Mouse (Mus musculus) limb, embryonic 13.5 days (tissue): ENCODE data around the gene Cyb5d1. TPM values are rescaled to one million over a fixed set of nuclear protein-coding genes. Genes with fewer than 3 reads are reported as not detected.
A peak's percentile ranks its signal among the peaks of the same experiment; 100 is the strongest.

Source experiments
- ATAC-seq: fragments of 200-750 bp; cut with Nextera tagmentation; 2 replicates; pipeline ENCODE4 v1.8.0; 2017; ENCODE audit warnings: low read depth, moderate number of reproducible peaks, moderate TSS enrichment; ENCODE audit not compliant: low FRiP score
- H3K27ac ChIP-seq: fragments of 300-500 bp; sonication (generic); 2 replicates; pipeline ENCODE4 v1.5.1; 2015; ENCODE audit warnings: inconsistent platforms, mild to moderate bottlenecking, moderate library complexity
- H3K27me3 ChIP-seq: fragments of 300-500 bp; sonication (generic); 2 replicates; pipeline ENCODE4 v1.6.1; 2015; ENCODE audit warnings: mild to moderate bottlenecking, inconsistent platforms
- H3K36me3 ChIP-seq: fragments of 300-500 bp; sonication (generic); 2 replicates; pipeline ENCODE4 v1.6.1; 2015; ENCODE audit warnings: inconsistent platforms, mild to moderate bottlenecking, moderate library complexity
- H3K4me1 ChIP-seq: fragments of 300-500 bp; sonication (generic); 2 replicates; pipeline ENCODE4 v1.6.1; 2015; ENCODE audit warnings: inconsistent platforms
- H3K4me2 ChIP-seq: fragments of 300-500 bp; sonication (generic); replicated peaks from 2 replicates; pipeline ENCODE4 v1.6.1; 2015; ENCODE audit warnings: inconsistent platforms, mild to moderate bottlenecking, moderate library complexity
- H3K4me3 ChIP-seq: fragments of 300-500 bp; sonication (generic); 2 replicates; pipeline ENCODE4 v1.5.1; 2015; ENCODE audit warnings: moderate library complexity, mild to moderate bottlenecking, inconsistent platforms
- H3K9ac ChIP-seq: fragments of 300-500 bp; sonication (generic); 2 replicates; pipeline ENCODE4 v1.6.1; 2015; ENCODE audit warnings: mild to moderate bottlenecking, inconsistent platforms
- H3K9me3 ChIP-seq: fragments of 300-500 bp; sonication (generic); 2 replicates; pipeline ENCODE4 v1.6.1; 2016; ENCODE audit warnings: inconsistent platforms
- WGBS: fragments of 180-500 bp; shearing (Covaris S2); methylation state at CpG from one replicate; pipeline ENCODE4 v1.1.7; 2015; 5-methylcytosine and 5-hydroxymethylcytosine counted together
- polyA plus RNA-seq: library from polyadenylated mRNA; unstranded; fragments of >200 nt; fragmentation: Nextera tagmentation; extraction: Ambion mirVana; gene quantifications from 2 replicates; pipeline ENCODE4 v1.2.1, GENCODE M21; 2015

The Cyb5d1 gene
- polyA plus RNA-seq, 1 experiment from 2014 or later: 38.1 TPM

DNA sequence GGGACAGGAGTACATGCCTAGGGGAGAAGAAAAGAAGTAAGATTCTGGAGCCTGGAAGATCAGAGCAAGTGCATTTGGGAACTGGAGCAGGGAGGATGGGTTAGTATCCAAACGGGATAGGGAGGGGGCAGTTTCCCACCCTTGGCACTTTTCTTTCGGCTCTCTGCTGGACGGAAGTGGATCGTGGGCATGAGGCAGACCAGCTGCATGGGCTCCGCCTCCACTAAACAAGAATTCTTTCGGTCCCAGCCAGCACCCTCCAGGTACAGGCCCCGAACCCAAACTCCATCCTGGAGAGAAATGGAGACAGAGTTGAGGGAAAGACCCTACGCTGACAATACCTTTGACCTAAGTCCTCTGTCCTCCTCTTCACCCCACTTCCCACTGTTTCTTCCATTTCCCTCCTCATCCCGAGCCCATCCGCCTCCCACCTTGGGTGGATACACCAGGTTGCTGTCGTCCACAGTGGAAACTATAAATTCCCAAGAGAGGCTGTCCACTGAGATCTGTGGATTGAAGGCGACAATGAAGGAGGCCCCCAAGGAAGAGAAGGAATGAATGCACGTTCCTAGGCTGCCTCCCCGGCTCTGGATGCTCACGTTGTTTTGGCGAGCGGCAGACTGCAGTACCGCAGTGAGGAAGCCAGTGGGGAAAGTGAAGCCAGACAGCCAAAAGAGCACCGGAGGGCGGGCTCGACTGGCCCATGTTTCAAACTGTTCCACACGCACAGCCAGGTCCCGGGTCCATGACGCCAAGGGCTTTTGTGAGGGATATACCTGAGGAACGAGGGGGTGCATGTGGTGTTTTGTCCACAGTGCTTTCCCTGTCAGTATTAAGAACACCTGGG is 25.9 kb upstream of the Cyb5d1 start:
- Histone ChIP-seq H3K4me1 (peaks cover 35% of the 10 kb centered on the region), H3K4me3 (peak overlapping the region; percentile 82), H3K9me3 (no peaks in the 10 kb centered on the region), H3K27ac (no peak overlapping the region), H3K9ac (peak overlapping the region; percentile 63; the same call in 1 of the 2 replicates), H3K4me2 (peak overlapping the region; percentile 74), H3K36me3 (no peaks in the 10 kb centered on the region), H3K27me3 (peaks cover 31% of the 10 kb centered on the region)
- 15% methylated on average over 25 of the region's 25 CpGs for WGBS
- ATAC-seq: no peak

DNA sequence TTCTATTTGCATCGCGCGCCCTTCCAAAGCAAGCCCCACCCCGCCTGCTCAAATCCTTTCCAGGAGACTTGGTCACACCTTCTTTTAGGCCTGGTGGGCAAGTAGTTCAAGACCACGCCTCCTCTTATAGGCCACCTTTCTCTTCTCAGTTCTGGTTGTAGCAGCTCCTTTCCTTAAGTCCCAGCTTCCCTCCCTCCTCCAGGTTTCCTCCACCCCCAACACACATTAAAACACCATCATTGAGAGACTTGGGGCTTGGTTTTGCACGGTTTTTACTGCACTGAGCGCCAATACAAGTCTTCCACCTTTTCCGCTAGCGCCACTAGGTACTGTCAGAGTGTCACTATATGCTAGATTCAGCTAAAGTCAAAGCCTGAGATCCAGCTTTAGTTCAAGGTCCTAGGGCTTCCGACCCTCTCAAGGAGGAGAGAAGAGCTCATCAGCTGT is 25.1 kb upstream of the Cyb5d1 start:
- peak overlapping the region; percentile 74 for H3K4me2 ChIP-seq
- peak overlapping the region; percentile 63 for H3K9ac ChIP-seq
- H3K4me3 ChIP-seq: peak overlapping the region; percentile 82
- H3K4me1 ChIP-seq: peaks cover 35% of the 10 kb centered on the region
- no peak for ATAC-seq
- H3K9me3 ChIP-seq: no peaks in the 10 kb centered on the region
- H3K36me3 ChIP-seq: no peaks in the 10 kb centered on the region
- H3K27ac ChIP-seq: 0 out of 2 replicates have a peak overlapping the region, but pooled peaks have one; percentile 0
- peaks cover 30% of the 10 kb centered on the region for H3K27me3 ChIP-seq
- 12% methylated on average over 10 of the region's 10 CpGs for WGBS

DNA sequence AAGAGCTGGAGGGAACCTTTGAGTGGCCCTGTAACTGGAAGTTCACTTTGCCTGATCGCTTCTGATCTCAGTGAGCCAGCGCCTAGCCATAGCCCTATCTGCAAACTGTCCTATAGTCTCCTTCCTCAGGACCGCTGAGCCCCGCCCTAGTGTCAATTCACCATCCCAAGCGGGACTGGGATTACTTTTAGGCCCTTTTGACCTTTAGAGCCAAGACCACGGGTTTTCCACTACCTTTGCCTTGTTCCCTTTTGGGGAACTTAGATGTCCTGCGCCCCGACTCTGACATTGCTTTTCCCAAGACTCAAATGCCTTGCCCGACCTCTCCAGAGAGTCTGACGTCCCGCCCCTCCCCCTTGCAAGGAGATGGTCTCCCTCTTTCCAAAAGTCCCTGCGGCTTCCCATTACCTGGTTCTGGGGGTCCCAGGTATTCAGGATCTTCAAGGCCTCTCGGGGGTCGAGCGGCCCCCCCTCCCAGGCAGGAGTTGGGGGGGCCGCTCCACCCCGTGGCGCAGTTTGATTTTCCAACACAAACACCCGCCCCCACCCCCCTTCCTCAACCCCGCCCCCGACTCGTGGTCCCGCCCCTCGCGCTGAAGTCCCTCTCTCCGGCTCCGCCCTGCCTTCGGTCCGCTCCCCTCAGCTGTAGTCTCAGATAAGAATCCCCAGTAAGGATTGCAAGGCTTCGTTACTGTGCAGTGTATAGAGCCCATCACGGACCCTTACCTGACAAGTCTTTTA is 24.6 kb upstream of the Cyb5d1 start:
- Histone ChIP-seq H3K36me3 (no peaks in the 10 kb centered on the region), H3K4me1 (peaks cover 38% of the 10 kb centered on the region)
- WGBS: under 1% methylated on average over 28 of the region's 31 CpGs

DNA sequence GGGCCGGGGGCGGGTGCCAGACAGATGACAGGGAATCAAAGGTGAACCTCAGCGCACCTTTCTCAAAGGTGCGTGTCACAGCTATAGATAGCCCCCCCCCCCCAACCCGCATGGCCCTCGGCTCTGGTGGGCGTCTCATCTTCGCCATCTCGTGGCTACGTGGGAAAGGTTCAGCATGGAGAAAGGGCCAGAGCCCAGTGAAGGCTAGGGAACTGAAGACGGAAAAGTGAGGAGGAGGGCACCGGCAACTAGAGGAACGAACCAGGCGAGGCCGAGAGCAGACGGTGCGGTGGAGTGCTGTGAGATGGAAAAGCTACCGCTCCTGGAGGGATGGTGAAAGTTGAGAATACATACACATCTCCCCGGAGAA is 24.0 kb upstream of the Cyb5d1 start:
- Histone ChIP-seq H3K36me3 (no peaks in the 10 kb centered on the region), H3K9ac (peak overlapping the region; percentile 63), H3K4me3 (peak overlapping the region; percentile 82), H3K27me3 (peaks cover 30% of the 10 kb centered on the region), H3K27ac (peak overlapping the region; percentile 85), H3K4me1 (peaks cover 44% of the 10 kb centered on the region), H3K9me3 (no peaks in the 10 kb centered on the region), H3K4me2 (peak overlapping the region; percentile 74)
- WGBS: under 1% methylated on average over 19 of the region's 19 CpGs
- ATAC-seq: no peak

More for the DNA sequence above, 24.6 kb upstream of the Cyb5d1 start:
- ATAC-seq: no peak
- peaks cover 30% of the 10 kb centered on the region for H3K27me3 ChIP-seq
- no peaks in the 10 kb centered on the region for H3K9me3 ChIP-seq
- peak overlapping the region; percentile 74 for H3K4me2 ChIP-seq
- H3K4me3 ChIP-seq: peak overlapping the region; percentile 82
- peak overlapping the region; percentile 63 for H3K9ac ChIP-seq
- peak overlapping the region; percentile 85 for H3K27ac ChIP-seq

DNA sequence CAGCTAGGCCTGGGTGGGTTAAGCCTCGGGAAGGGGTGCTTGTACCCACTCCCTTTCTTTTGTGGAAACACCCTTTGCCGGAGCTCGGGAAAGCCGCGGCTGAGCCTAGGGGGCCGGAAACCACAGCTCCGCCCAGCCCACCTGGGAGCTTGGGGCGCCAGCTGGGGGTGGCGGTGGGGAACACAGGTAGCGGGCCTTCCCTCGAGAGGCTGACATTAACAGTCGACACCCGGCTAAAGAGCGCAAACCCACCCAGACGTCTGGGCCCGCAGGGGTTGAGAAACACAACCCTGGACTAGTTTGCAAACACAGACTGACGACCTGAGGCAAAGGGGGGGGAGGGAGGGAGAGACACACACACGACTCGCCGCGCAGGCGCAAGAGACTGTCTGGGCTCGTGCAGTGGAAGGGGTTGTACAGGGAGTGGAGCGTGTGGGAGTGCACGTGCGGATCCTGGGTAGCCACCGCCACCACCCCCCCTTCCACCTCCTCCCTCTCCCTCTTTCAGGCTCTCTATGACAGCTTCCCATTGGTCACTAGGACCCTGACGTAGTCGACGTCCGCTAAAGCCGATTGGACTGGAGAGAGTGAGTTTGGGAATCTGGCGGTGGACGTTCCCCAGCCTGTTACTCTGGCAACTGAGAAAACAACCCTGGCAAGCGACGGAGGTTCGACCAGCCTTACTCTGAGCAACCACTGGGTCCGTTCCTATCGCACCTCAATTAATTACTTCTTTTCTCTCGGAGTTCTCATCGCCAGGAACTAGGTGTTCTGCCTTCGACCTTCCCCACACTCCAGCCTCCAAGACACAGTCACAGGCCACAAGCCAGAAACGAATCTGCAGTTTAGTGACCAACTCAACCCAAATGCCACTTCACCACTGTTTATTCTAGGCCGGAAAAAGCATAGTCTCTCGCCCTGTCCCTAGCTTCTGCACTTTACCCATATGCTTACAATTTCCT is 23.3 kb upstream of the Cyb5d1 start:
- under 1% methylated on average over 45 of the region's 45 CpGs for WGBS
- ATAC-seq: peak; percentile 92
- peaks cover 51% of the 10 kb centered on the region for H3K4me1 ChIP-seq
- H3K27ac ChIP-seq: peak overlapping the region; percentile 99
- peaks cover 26% of the 10 kb centered on the region for H3K27me3 ChIP-seq
- peak overlapping the region; percentile 82 for H3K4me3 ChIP-seq
- H3K4me2 ChIP-seq: peak overlapping the region; percentile 74
- no peaks in the 10 kb centered on the region for H3K9me3 ChIP-seq
- H3K36me3 ChIP-seq: peaks cover under 1% of the 10 kb centered on the region; the same call in 1 of the 2 replicates
- peak overlapping the region; percentile 74 for H3K9ac ChIP-seq

DNA sequence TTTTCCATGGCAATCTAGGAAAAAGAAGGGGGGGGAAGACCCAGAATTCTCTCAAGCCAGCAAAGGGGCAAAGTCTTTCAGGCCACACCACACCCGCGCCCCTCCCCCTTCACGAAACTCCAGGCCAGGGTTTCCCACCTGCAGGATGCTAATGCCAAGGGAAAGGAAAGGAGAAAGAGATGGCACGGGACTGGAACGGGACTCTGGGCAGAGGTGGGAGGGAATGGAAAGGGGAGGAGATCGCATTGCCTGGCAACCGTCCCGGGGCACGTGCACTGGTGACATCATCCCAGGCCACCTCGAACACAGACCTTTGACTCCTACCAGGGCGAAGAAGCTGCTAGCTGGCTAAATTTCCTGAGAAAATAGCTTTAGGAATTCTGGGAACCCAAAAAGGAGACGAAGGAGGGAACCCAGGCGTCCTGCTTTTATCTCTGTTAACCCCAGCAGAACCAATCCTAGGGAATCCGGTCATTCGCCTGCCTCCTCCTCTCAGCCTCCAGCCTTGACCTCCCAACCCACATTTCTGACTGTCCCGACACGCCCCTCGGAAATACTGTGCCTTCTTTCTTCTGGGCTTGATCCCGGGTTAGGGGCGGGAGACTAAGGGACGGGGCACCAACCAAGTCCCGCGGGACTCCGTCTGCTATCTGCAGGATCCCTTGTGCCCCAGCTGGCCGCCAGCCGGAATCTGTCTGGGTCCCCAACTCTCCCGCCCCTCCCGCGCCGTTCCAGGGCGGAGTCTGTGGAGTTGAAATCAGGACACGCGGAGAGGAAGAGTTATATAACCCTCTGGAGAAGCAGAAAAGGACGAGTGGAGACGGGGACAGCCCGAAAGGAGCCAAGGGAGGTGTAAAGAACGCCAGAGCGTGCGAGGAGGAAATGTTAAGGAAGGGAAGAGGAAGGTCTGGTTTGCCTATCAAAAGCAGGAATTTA is 22.3 kb upstream of the Cyb5d1 start:
- Histone ChIP-seq H3K4me3 (peak overlapping the region; percentile 82), H3K9me3 (no peaks in the 10 kb centered on the region), H3K27me3 (peaks cover 19% of the 10 kb centered on the region), H3K4me2 (peak overlapping the region; percentile 74), H3K36me3 (peaks cover 11% of the 10 kb centered on the region), H3K27ac (peak overlapping the region; percentile 99), H3K9ac (peak overlapping the region; percentile 74), H3K4me1 (peaks cover 61% of the 10 kb centered on the region)
- peak; percentile 13 for ATAC-seq
- WGBS: under 1% methylated on average over 39 of the region's 39 CpGs

DNA sequence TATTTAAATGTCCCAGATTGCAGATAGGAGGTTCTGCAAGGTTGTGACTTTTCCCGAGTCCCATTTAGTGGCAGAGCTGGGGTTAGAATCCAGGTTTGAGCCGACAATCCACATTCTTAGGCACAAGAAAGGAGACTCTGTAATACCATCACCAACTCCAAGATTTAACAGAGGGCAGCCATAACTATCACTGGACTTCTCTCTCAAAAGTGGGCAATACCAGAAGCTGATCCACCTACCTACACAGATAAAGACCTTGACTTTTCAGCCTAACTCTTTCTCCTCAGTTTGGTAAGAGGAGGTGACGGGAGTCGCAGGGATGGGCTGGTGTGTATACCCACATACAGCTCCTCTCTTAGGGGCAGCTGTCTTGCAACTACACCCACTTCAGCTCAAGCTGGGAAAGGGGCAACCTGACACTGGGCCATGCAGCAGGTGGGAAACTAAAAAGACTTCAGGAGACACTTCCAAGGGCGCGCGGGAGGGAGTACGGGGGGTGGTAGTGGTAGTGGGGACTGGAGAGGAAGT is 21.6 kb upstream of the Cyb5d1 start:
- Histone ChIP-seq H3K4me2 (peak overlapping the region; percentile 74), H3K27ac (peak overlapping the region; percentile 99), H3K4me1 (peaks cover 68% of the 10 kb centered on the region), H3K9ac (peak overlapping the region; percentile 74), H3K4me3 (peak overlapping the region; percentile 82), H3K36me3 (peaks cover 17% of the 10 kb centered on the region), H3K27me3 (peaks cover 12% of the 10 kb centered on the region), H3K9me3 (no peaks in the 10 kb centered on the region)
- WGBS: 2% methylated on average over 8 of the region's 8 CpGs
- no peak for ATAC-seq

DNA sequence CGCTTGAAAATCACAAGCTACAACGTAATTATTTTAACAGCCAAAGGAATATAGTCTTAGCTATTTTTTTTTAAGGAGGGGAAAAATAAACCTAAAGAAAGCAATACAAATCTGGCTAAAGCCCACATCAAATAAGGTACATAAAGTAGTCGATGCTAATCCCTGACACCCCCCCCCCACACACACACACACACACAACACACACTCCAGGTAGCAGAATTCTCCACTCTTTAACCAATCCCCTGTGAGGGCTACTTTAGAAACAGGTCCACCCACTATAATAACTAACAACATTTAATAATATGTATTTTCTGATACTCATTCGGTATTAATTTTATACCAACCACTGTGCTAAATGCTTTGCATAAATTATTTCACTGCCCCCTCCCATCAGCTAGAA is 21.1 kb upstream of the Cyb5d1 start:
- Histone ChIP-seq H3K4me3 (peak overlapping the region; percentile 82), H3K36me3 (peaks cover 21% of the 10 kb centered on the region), H3K4me1 (peaks cover 70% of the 10 kb centered on the region), H3K4me2 (peak overlapping the region; percentile 74), H3K27me3 (peaks cover 8% of the 10 kb centered on the region), H3K9me3 (no peaks in the 10 kb centered on the region), H3K27ac (peak overlapping the region; percentile 99), H3K9ac (peak overlapping the region; percentile 74)
- WGBS: 2% methylated on average over 4 of the region's 4 CpGs
- no peak for ATAC-seq

DNA sequence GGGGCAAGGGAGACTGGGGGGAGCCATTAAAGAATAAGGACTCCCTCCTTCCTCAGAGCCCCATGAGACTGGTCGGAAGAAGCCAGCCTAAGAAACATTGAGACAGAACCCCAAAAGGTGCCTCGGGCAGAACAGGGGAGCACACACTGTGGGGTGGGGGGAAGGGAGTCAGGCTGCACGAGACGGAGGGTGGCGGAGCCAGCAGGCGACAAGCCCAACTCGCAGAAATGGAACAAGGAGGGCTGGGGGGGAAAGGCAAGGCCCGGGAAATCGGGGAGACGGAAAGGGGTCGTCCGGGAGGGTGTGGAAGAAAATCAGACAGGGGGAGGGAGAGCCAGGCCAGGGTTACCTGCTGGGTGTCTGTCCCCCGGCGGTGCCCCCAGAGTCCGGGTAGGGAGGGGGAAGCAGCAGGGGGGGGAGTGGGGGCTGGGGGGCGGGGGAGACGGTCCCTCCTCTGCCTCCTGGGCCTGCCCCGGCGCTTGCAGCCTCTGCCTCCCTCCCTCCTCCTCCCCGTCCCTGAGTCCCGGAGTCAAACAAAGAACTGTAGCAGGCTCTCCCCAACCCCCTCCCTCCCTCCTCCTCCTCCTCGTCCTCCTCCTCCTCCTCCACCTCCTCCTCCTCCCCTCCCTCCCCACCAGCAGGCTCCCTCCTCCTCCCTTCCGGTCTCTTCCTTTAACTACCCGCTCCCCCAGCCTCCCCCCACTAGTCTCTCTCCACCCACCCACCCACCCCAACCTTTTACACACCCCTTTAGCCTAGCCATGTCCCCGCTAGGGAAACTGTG is 20.4 kb upstream of the Cyb5d1 start:
- under 1% methylated on average over 14 of the region's 25 CpGs for WGBS

DNA sequence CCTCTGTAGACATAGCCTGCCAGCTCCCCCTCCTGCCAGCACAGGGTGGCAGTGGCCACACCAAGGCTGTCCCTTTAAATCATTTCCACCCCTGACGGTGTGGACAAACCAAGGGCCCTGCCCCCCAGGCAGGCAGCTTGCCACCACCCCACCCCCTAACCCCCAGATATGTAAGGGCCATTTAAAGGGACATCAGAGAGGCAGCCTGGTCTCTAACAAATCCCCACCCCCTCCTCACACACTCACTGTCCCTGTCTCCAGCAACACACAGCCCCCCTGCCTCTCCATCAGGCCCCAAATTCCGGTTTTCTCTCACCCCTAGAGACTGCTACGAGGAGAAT is 19.9 kb upstream of the Cyb5d1 start:
- H3K27me3 ChIP-seq: no peaks in the 10 kb centered on the region
- peak overlapping the region; percentile 98 for H3K4me2 ChIP-seq
- H3K4me3 ChIP-seq: peak overlapping the region; percentile 82
- peak overlapping the region; percentile 97 for H3K9ac ChIP-seq
- no peak for ATAC-seq
- peaks cover 21% of the 10 kb centered on the region for H3K36me3 ChIP-seq
- WGBS: 2% methylated on average over 3 of the region's 3 CpGs
- H3K4me1 ChIP-seq: peaks cover 59% of the 10 kb centered on the region
- no peaks in the 10 kb centered on the region for H3K9me3 ChIP-seq
- peak overlapping the region; percentile 99 for H3K27ac ChIP-seq

More for the DNA sequence above, 20.4 kb upstream of the Cyb5d1 start:
- H3K9me3 ChIP-seq: no peaks in the 10 kb centered on the region
- peaks cover 65% of the 10 kb centered on the region for H3K4me1 ChIP-seq
- H3K4me3 ChIP-seq: peak overlapping the region; percentile 82
- peak overlapping the region; percentile 99 for H3K27ac ChIP-seq
- ATAC-seq: 0 out of 2 replicates have a peak, but pooled peaks have one; percentile 18
- H3K9ac ChIP-seq: peak overlapping the region; percentile 97
- peak overlapping the region; percentile 98 for H3K4me2 ChIP-seq
- peaks cover 21% of the 10 kb centered on the region for H3K36me3 ChIP-seq
- H3K27me3 ChIP-seq: peaks cover 2% of the 10 kb centered on the region; the same call in 1 of the 2 replicates
